Mouse (Mus musculus): Measurements from ENCODE around the gene Gsg1l.
A peak's percentile ranks its signal among the peaks of the same experiment; 100 is the strongest.

Gene Gsg1l

GRCm38 (mm10) chr7:125983902-125984841 is 98.0 kb downstream of the Gsg1l start:
- no peak for DNase-seq (ENCODE audit: low spot score in 2 of 2)

- DNase-seq (ENCODE audit: low spot score in 2 of 2), result no peak
Observed at GRCm38 (mm10) chr7:125979591-125979990, 102.6 kb downstream of the Gsg1l start.

- DNase-seq (ENCODE audit: low spot score in 2 of 2), result peak in 1 of 2 experiments; percentile 18
Observed at GRCm38 (mm10) chr7:125976695-125977094, 105.5 kb downstream of the Gsg1l start.

- no peak for DNase-seq (ENCODE audit: low spot score in 2 of 2)
Observed at GRCm38 (mm10) chr7:125975414-125975813, 106.8 kb downstream of the Gsg1l start.

- no peak for DNase-seq (ENCODE audit: low spot score in 2 of 2)
Observed at GRCm38 (mm10) chr7:125973874-125974273, 108.3 kb downstream of the Gsg1l start.

- no peak for DNase-seq (ENCODE audit: low spot score in 2 of 2)
Observed at GRCm38 (mm10) chr7:125972776-125973175, 109.4 kb downstream of the Gsg1l start.

GRCm38 (mm10) chr7:125972174-125972672 is 110.0 kb downstream of the Gsg1l start:
- no peak for DNase-seq (ENCODE audit: low spot score in 2 of 2)

GRCm38 (mm10) chr7:125969076-125969475 is 113.1 kb downstream of the Gsg1l start:
- DNase-seq (ENCODE audit: low spot score in 2 of 2), result no peak

- no peak for DNase-seq (ENCODE audit: low spot score in 2 of 2)
Observed at GRCm38 (mm10) chr7:125966402-125967261, 115.6 kb downstream of the Gsg1l start.

GRCm38 (mm10) chr7:125964087-125964607 is 118.1 kb downstream of the Gsg1l start:
- no peak for DNase-seq (ENCODE audit: low spot score in 2 of 2)

- DNase-seq (ENCODE audit: low spot score in 2 of 2), result no peak
Observed at GRCm38 (mm10) chr7:125959294-125960048, 122.7 kb downstream of the Gsg1l start.

GRCm38 (mm10) chr7:125958856-125959255 is 123.4 kb downstream of the Gsg1l start:
- DNase-seq (ENCODE audit: low spot score in 2 of 2), result no peak

GRCm38 (mm10) chr7:125954994-125955393 is 127.2 kb downstream of the Gsg1l start:
- no peak for DNase-seq (ENCODE audit: low spot score in 2 of 2)

GRCm38 (mm10) chr7:125954356-125954878 is 127.8 kb downstream of the Gsg1l start:
- DNase-seq (ENCODE audit: low spot score in 2 of 2), result no peak

GRCm38 (mm10) chr7:125953844-125954243 is 128.4 kb downstream of the Gsg1l start:
- DNase-seq (ENCODE audit: low spot score in 2 of 2), result no peak

GRCm38 (mm10) chr7:125951911-125952310 is 130.3 kb downstream of the Gsg1l start:
- DNase-seq (ENCODE audit: low spot score in 2 of 2), result no peak

GRCm38 (mm10) chr7:125948973-125949372 is 133.2 kb downstream of the Gsg1l start:
- no peak for DNase-seq (ENCODE audit: low spot score in 2 of 2)

- peak in 1 of 2 experiments; percentile 5 for DNase-seq (ENCODE audit: low spot score in 2 of 2)
Observed at GRCm38 (mm10) chr7:125945915-125946314, 136.3 kb downstream of the Gsg1l start.

GRCm38 (mm10) chr7:125944631-125945030 is 137.6 kb downstream of the Gsg1l start:
- no peak for DNase-seq (ENCODE audit: low spot score in 2 of 2)

- no peak for DNase-seq (ENCODE audit: low spot score in 2 of 2)
Observed at GRCm38 (mm10) chr7:125943511-125943910, 138.7 kb downstream of the Gsg1l start.

Measured in urinary bladder, adult 18-20 months (tissue).